Mouse (Mus musculus) myocyte (in vitro differentiated cells): ENCODE data around the gene B130006D01Rik.

Experiments
- CEBPB ChIP-seq: IDR thresholded peaks from 2 replicates; pipeline ENCODE4 v1.6.1; 2011; ENCODE audit warnings: mild to moderate bottlenecking, moderate library complexity; ENCODE audit not compliant: poor library complexity, insufficient read depth, severe bottlenecking
- MAX ChIP-seq: IDR thresholded peaks from one replicate; pipeline ENCODE4 v1.6.1; 2011; ENCODE audit warnings: low read depth, mild to moderate bottlenecking, control low read depth
- MYOG ChIP-seq, 3 experiments: IDR thresholded peaks; one replicate each; pipeline ENCODE4 v1.6.1; 2011; ENCODE audit warnings: control low read depth in 2 of 3, low read depth in 2 of 3, mild to moderate bottlenecking in 2 of 3; ENCODE audit not compliant: insufficient read length in 2 of 3, control insufficient read depth in 1 of 3, insufficient read depth in 1 of 3
- POLR2A ChIP-seq: IDR thresholded peaks from one replicate; pipeline ENCODE4 v1.6.1; 2011; ENCODE audit warnings: low read depth, mild to moderate bottlenecking, control low read depth, moderate library complexity; ENCODE audit not compliant: insufficient read length
- POLR2AphosphoS2 ChIP-seq: IDR thresholded peaks from one replicate; pipeline ENCODE4 v1.6.1; 2011; ENCODE audit warnings: low read depth, control low read depth; ENCODE audit not compliant: insufficient read length
- REST ChIP-seq: IDR thresholded peaks from one replicate; pipeline ENCODE4 v1.6.1; 2011; ENCODE audit warnings: mild to moderate bottlenecking, control low read depth, moderate library complexity; ENCODE audit not compliant: insufficient read depth, insufficient read length
- SRF ChIP-seq: IDR thresholded peaks from one replicate; pipeline ENCODE4 v1.6.1; 2011; ENCODE audit warnings: low read depth; ENCODE audit not compliant: control insufficient read depth, insufficient read length
- USF1 ChIP-seq: IDR thresholded peaks from one replicate; pipeline ENCODE4 v1.6.1; 2011; ENCODE audit warnings: low read depth, mild to moderate bottlenecking, control low read depth, moderate library complexity

GRCm38 (mm10) chr11:95688515-95688914, 34.9 kb upstream of the B130006D01Rik start:
- TF ChIP-seq POLR2A: no peak
- no peak for TF ChIP-seq REST
- no peak for TF ChIP-seq USF1
- no peak for TF ChIP-seq CEBPB
- no peak for TF ChIP-seq POLR2AphosphoS2
- no peak for TF ChIP-seq SRF
- TF ChIP-seq MYOG (IDR thresholded peaks at IDR 0.05; ENCODE audit: control insufficient read depth in 1 of 3, insufficient read depth in 1 of 3, insufficient read length in 2 of 3, low read depth in 2 of 3): no peak
- TF ChIP-seq MAX: no peak
